35 mouse cellular contexts compared by ENCODE assay signal in the genomic region with DNA sequence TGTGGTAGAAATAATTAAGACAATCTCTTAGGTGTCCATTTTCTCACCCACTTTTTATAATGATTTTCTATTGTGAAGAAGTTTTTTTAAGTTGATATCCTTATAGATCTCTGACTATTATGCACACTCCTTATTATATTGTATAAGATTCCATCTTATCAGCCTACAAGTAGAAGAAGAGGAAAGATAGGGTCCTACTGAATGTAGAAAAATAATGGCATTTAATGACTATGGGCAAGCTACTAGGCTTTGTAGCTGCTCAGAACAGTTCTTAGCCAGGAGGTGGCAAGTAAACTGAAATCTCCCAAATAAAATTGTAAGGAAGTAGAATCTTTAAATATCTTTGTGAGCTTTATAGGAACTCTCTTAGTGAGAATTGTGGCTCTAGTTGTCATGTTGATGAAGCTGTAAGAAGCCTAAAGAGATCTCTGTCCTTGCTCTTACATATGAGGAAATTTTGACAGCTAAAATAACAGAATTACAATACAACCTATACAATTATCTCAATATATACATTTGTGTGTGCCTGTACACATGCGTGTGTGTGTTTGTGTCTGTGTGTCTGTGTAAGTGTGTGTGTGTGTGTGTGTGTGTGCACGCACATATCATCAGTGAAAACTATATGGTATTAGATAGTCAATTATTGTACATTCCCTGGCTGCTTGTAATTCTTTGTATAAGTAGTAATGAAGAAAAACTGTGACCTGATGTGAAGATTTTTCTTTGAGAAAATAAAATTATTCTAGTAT.
DNase-seq lines count a peak whose midpoint lies in the region; ATAC-seq and TF ChIP-seq lines count a peak whose summit lies in the region.
"Had no signal": no experiment of that assay in that cellular context is flagged by ENCODE, and none has a peak within 500 bp of the region (broad histone marks: within the 10 kb centered on the region; RNA-seq: fewer than 3 reads in every experiment).

No protein-coding gene starts in this region.

- H3K4me1 ChIP-seq in hindbrain, embryonic 11.5 days (replicated peaks; ENCODE audit: control insufficient read depth, insufficient read depth, low read length): no peaks in the 10 kb centered on the region
- H3K4me1 ChIP-seq in hindbrain, embryonic 10.5 days (replicated peaks): no peaks in the 10 kb centered on the region
- H3K4me1 ChIP-seq in liver, embryonic 15.5 days (replicated peaks): no peaks in the 10 kb centered on the region
- H3K4me1 ChIP-seq in liver, embryonic 12.5 days: no peaks in the 10 kb centered on the region
- no peaks in the 10 kb centered on the region for H3K4me1 ChIP-seq in embryonic facial prominence, embryonic 12.5 days
- no peaks in the 10 kb centered on the region for H3K4me1 ChIP-seq in liver, postnatal 0 days (ENCODE audit: insufficient read depth)
- H3K4me1 ChIP-seq in forebrain, embryonic 11.5 days (replicated peaks; ENCODE audit: control insufficient read depth, insufficient read depth, low read length): no peaks in the 10 kb centered on the region
- H3K4me1 ChIP-seq: forebrain, embryonic 10.5 days; heart, embryonic 13.5 days; hindbrain, embryonic 15.5 days; intestine, embryonic 15.5 days; liver, embryonic 13.5 days; midbrain, embryonic 12.5 days; neural tube, embryonic 12.5 days had no signal

- 0 out of 2 replicates have a peak, but pooled peaks have one; percentile 15 for ATAC-seq in hindbrain, embryonic 11.5 days (ENCODE audit: low FRiP score)
- peak; percentile 49; the same call in 1 of the 2 replicates for ATAC-seq in liver, embryonic 15.5 days (ENCODE audit: insufficient read depth)
- no peak for ATAC-seq in liver, embryonic 12.5 days
- ATAC-seq in embryonic facial prominence, embryonic 12.5 days (ENCODE audit: insufficient number of reproducible peaks, insufficient read depth, low FRiP score, low TSS enrichment): peak; percentile 52; the same call in 1 of the 2 replicates
- peak; percentile 21; the same call in 1 of the 2 replicates for ATAC-seq in liver, postnatal 0 days
- ATAC-seq in forebrain, embryonic 11.5 days (replicated peaks; ENCODE audit: low FRiP score): no peak; the same call in 1 of the 2 replicates
- ATAC-seq: activated CD4-positive, CD25-positive, alpha-beta regulatory T cell, adult 4 months; CD4-positive, CD25-positive, alpha-beta regulatory T cell, adult 4 months; forebrain, embryonic 16.5 days; intestine, embryonic 15.5 days had no signal

- H3K27me3 ChIP-seq in hindbrain, embryonic 11.5 days (ENCODE audit: control insufficient read depth, insufficient read depth, low read length): no peaks in the 10 kb centered on the region
- no peaks in the 10 kb centered on the region for H3K27me3 ChIP-seq in hindbrain, embryonic 10.5 days (ENCODE audit: insufficient read depth, poor library complexity, severe bottlenecking)
- no peaks in the 10 kb centered on the region for H3K27me3 ChIP-seq in liver, embryonic 15.5 days
- no peaks in the 10 kb centered on the region for H3K27me3 ChIP-seq in liver, embryonic 12.5 days (replicated peaks)
- no peaks in the 10 kb centered on the region for H3K27me3 ChIP-seq in embryonic facial prominence, embryonic 12.5 days
- no peaks in the 10 kb centered on the region for H3K27me3 ChIP-seq in liver, postnatal 0 days (ENCODE audit: insufficient read depth, low read length)
- H3K27me3 ChIP-seq in forebrain, embryonic 11.5 days (ENCODE audit: control insufficient read depth, insufficient read depth, low read length): no peaks in the 10 kb centered on the region
- H3K27me3 ChIP-seq: heart, embryonic 13.5 days; hindbrain, embryonic 15.5 days; intestine, embryonic 15.5 days; liver, embryonic 13.5 days; midbrain, embryonic 12.5 days; neural tube, embryonic 12.5 days had no signal

- no peaks in the 10 kb centered on the region for H3K36me3 ChIP-seq in hindbrain, embryonic 11.5 days (ENCODE audit: control insufficient read depth, insufficient read depth, low read length)
- no peaks in the 10 kb centered on the region for H3K36me3 ChIP-seq in hindbrain, embryonic 10.5 days
- no peaks in the 10 kb centered on the region for H3K36me3 ChIP-seq in liver, embryonic 15.5 days (replicated peaks)
- H3K36me3 ChIP-seq in liver, embryonic 12.5 days: no peaks in the 10 kb centered on the region
- H3K36me3 ChIP-seq in embryonic facial prominence, embryonic 12.5 days: no peaks in the 10 kb centered on the region
- no peaks in the 10 kb centered on the region for H3K36me3 ChIP-seq in liver, postnatal 0 days (replicated peaks; ENCODE audit: insufficient read depth, low read length)
- H3K36me3 ChIP-seq in forebrain, embryonic 11.5 days (ENCODE audit: control insufficient read depth, insufficient read depth, low read length): no peaks in the 10 kb centered on the region
- H3K36me3 ChIP-seq: forebrain, embryonic 10.5 days; heart, embryonic 13.5 days; intestine, embryonic 15.5 days; liver, embryonic 13.5 days; midbrain, embryonic 12.5 days; neural tube, embryonic 12.5 days had no signal

- no peak overlapping the region for H3K4me2 ChIP-seq in hindbrain, embryonic 11.5 days (replicated peaks; ENCODE audit: low read depth, low read length)
- no peak overlapping the region for H3K4me2 ChIP-seq in liver, embryonic 15.5 days
- H3K4me2 ChIP-seq in liver, embryonic 12.5 days: no peak overlapping the region
- no peak overlapping the region for H3K4me2 ChIP-seq in embryonic facial prominence, embryonic 12.5 days (replicated peaks)
- no peak overlapping the region for H3K4me2 ChIP-seq in liver, postnatal 0 days (ENCODE audit: low read depth, low read length)
- H3K4me2 ChIP-seq in forebrain, embryonic 11.5 days (ENCODE audit: low read depth, low read length, severe bottlenecking): no peak overlapping the region
- H3K4me2 ChIP-seq: heart, embryonic 13.5 days; hindbrain, embryonic 15.5 days; intestine, embryonic 15.5 days; liver, embryonic 13.5 days; lung, embryonic 14.5 days; midbrain, embryonic 12.5 days; neural tube, embryonic 12.5 days had no signal

- TF ChIP-seq CTCF in liver, postnatal 0 days (IDR thresholded peaks at IDR 0.05; ENCODE audit: low read depth): no peak

- H3K9me3 ChIP-seq in hindbrain, embryonic 11.5 days (ENCODE audit: control insufficient read depth, low read length): peaks cover 15% of the 10 kb centered on the region
- H3K9me3 ChIP-seq in hindbrain, embryonic 10.5 days: peaks cover 79% of the 10 kb centered on the region
- no peaks in the 10 kb centered on the region for H3K9me3 ChIP-seq in liver, embryonic 15.5 days (replicated peaks)
- peaks cover 18% of the 10 kb centered on the region for H3K9me3 ChIP-seq in liver, embryonic 12.5 days (replicated peaks)
- peaks cover 16% of the 10 kb centered on the region for H3K9me3 ChIP-seq in embryonic facial prominence, embryonic 12.5 days
- H3K9me3 ChIP-seq in liver, postnatal 0 days (ENCODE audit: low read length): peaks cover 14% of the 10 kb centered on the region
- H3K9me3 ChIP-seq in forebrain, embryonic 11.5 days (ENCODE audit: control insufficient read depth, low read length): peaks cover 10% of the 10 kb centered on the region

- H3K9ac ChIP-seq in hindbrain, embryonic 11.5 days (ENCODE audit: low read depth, low read length): no peak overlapping the region
- H3K9ac ChIP-seq in liver, embryonic 15.5 days: no peak overlapping the region
- no peak overlapping the region for H3K9ac ChIP-seq in liver, embryonic 12.5 days
- H3K9ac ChIP-seq in embryonic facial prominence, embryonic 12.5 days: no peak overlapping the region
- H3K9ac ChIP-seq in liver, postnatal 0 days (replicated peaks): no peak overlapping the region
- H3K9ac ChIP-seq in forebrain, embryonic 11.5 days (ENCODE audit: low read length): no peak overlapping the region
- H3K9ac ChIP-seq: heart, embryonic 13.5 days; hindbrain, embryonic 15.5 days; intestine, embryonic 15.5 days; liver, embryonic 13.5 days; lung, embryonic 14.5 days; midbrain, embryonic 12.5 days; neural tube, embryonic 12.5 days had no signal

- 44% methylated on average over 2 of the region's 2 CpGs for WGBS in hindbrain, embryonic 11.5 days
- 37% methylated on average over 2 of the region's 2 CpGs for WGBS in hindbrain, embryonic 10.5 days
- 28% methylated on average over 2 of the region's 2 CpGs for WGBS in liver, embryonic 15.5 days (ENCODE audit: insufficient replicate concordance)
- WGBS in liver, embryonic 12.5 days (ENCODE audit: insufficient replicate concordance): 33% methylated on average over 2 of the region's 2 CpGs
- 38% methylated on average over 2 of the region's 2 CpGs for WGBS in embryonic facial prominence, embryonic 12.5 days
- 39% methylated on average over 2 of the region's 2 CpGs for WGBS in liver, postnatal 0 days (ENCODE audit: insufficient replicate concordance)
- WGBS in forebrain, embryonic 11.5 days: 44% methylated on average over 2 of the region's 2 CpGs

- no peak for DNase-seq in hindbrain, embryonic 11.5 days (ENCODE audit: low spot score)
- no peak for DNase-seq in hindbrain, embryonic 10.5 days (ENCODE audit: low spot score)
- DNase-seq in liver, postnatal 0 days: no peak
- no peak for DNase-seq in forebrain, embryonic 11.5 days (ENCODE audit: low spot score)
- DNase-seq: adrenal gland, adult 2 months; adrenal gland, postnatal 36 days; cerebellum, adult 18-20 months; cerebellum, postnatal 10 days; gastrocnemius, adult 2 months; gastrocnemius, postnatal 36 days; heart, adult 2 months; heart, postnatal 14 days; kidney, adult 2 months; kidney, postnatal 4 days; layer of hippocampus, adult 9-11 months; liver, embryonic 13.5 days; lung, embryonic 14.5 days; lung, postnatal 14 days; right cerebral cortex, postnatal 4 days; thymus, adult 18-20 months; thymus, postnatal 25 days had no signal

- no peak overlapping the region for H3K27ac ChIP-seq in hindbrain, embryonic 11.5 days (ENCODE audit: low read depth, low read length)
- H3K27ac ChIP-seq in hindbrain, embryonic 10.5 days: no peak overlapping the region
- no peak overlapping the region for H3K27ac ChIP-seq in liver, embryonic 15.5 days (replicated peaks)
- H3K27ac ChIP-seq in liver, embryonic 12.5 days: no peak overlapping the region
- no peak overlapping the region for H3K27ac ChIP-seq in embryonic facial prominence, embryonic 12.5 days
- H3K27ac ChIP-seq in liver, postnatal 0 days (ENCODE audit: low read depth): no peak overlapping the region
- H3K27ac ChIP-seq in forebrain, embryonic 11.5 days (ENCODE audit: low read depth, low read length): no peak overlapping the region
- H3K27ac ChIP-seq: forebrain, embryonic 10.5 days; gastrocnemius, adult 2 months; heart, adult 2 months; heart, embryonic 13.5 days; hindbrain, embryonic 15.5 days; intestine, embryonic 15.5 days; kidney, postnatal 0 days; liver, embryonic 13.5 days; midbrain, embryonic 12.5 days; neural tube, embryonic 12.5 days; stomach, postnatal 0 days had no signal

- H3K4me3 ChIP-seq in hindbrain, embryonic 11.5 days (ENCODE audit: low read depth, low read length): no peak overlapping the region
- no peak overlapping the region for H3K4me3 ChIP-seq in hindbrain, embryonic 10.5 days
- H3K4me3 ChIP-seq in liver, embryonic 15.5 days (replicated peaks): no peak overlapping the region
- no peak overlapping the region for H3K4me3 ChIP-seq in liver, embryonic 12.5 days
- H3K4me3 ChIP-seq in embryonic facial prominence, embryonic 12.5 days: no peak overlapping the region
- no peak overlapping the region for H3K4me3 ChIP-seq in liver, postnatal 0 days (ENCODE audit: low read depth, low read length)
- no peak overlapping the region for H3K4me3 ChIP-seq in forebrain, embryonic 11.5 days (ENCODE audit: low read depth, low read length)
- H3K4me3 ChIP-seq: forebrain, embryonic 10.5 days; gastrocnemius, adult 2 months; heart, adult 2 months; heart, embryonic 13.5 days; hindbrain, embryonic 15.5 days; intestine, embryonic 15.5 days; liver, embryonic 13.5 days; midbrain, embryonic 12.5 days; neural tube, embryonic 12.5 days had no signal

- TF ChIP-seq EP300 in liver, postnatal 0 days (IDR thresholded peaks at IDR 0.05; ENCODE audit: low read depth): no peak

Comparison
In these comparisons a context has a peak if more than half of its experiments do, and no peak if none do; other contexts are left out.
1. ATAC-seq: peak in hindbrain, embryonic 11.5 days (single experiment), liver, embryonic 15.5 days (single experiment), embryonic facial prominence, embryonic 12.5 days (single experiment) and liver, postnatal 0 days (single experiment); none in liver, embryonic 12.5 days (single experiment) and forebrain, embryonic 11.5 days (single experiment).